8 mouse cellular contexts compared by ENCODE assay signal in the genomic region with DNA sequence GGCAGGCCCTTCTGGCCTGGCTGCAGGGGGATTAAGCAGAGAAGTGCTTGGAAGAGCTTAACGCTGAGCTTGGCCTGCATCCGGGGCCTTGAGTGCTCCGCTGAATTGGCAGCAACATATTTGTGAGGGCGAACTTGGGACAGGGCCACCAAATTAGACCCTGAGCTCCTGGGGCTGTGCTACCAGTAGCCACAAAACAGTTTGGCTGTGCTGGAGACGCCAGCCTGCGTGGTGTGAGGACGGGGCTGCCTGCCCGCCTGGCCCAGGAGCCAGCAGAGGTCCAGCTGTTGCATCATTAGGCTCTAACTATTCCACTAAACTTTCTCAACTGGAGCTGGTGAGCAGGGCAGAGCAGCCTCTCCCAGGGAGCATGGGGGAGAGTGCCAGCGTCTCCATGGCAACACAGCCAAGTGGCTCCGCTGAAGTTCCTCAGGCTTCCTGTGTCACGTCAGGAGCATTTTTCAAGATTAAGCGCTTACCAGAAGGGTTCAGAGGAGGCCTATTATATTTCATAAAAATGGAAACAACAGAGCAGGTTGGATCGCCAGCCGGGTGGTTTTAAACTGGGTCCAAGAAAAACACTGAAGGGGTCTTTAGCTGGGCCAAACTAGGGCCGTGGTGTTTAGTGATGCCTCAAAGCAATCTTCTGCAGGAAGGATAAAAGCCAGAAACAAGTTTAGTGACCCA.
DNase-seq lines count a peak whose midpoint lies in the region; ATAC-seq and TF ChIP-seq lines count a peak whose summit lies in the region.

No protein-coding gene starts in this region.

- H3K9ac ChIP-seq in forebrain, embryonic 16.5 days (replicated peaks; ENCODE audit: low read depth, low read length) = no peak overlapping the region
- H3K9ac ChIP-seq in heart, postnatal 0 days (replicated peaks; ENCODE audit: low read depth, low read length) = no peak overlapping the region
- no peak overlapping the region for H3K9ac ChIP-seq in liver, embryonic 12.5 days
- no peak overlapping the region for H3K9ac ChIP-seq in neural tube, embryonic 15.5 days (replicated peaks)

- 13% methylated on average over 15 of the region's 15 CpGs for WGBS in cerebellum, adult 2 months
- 6% methylated on average over 15 of the region's 15 CpGs for WGBS in forebrain, embryonic 16.5 days
- 16% methylated on average over 15 of the region's 15 CpGs for WGBS in heart, postnatal 0 days
- WGBS in liver, embryonic 12.5 days (ENCODE audit: insufficient replicate concordance) = 70% methylated on average over 15 of the region's 15 CpGs
- WGBS in neural tube, embryonic 15.5 days = 24% methylated on average over 15 of the region's 15 CpGs

- H3K4me2 ChIP-seq in forebrain, embryonic 16.5 days (ENCODE audit: low read length) = no peak overlapping the region
- H3K4me2 ChIP-seq in heart, postnatal 0 days (ENCODE audit: low read depth, low read length) = peak overlapping the region; percentile 20; the same call in 1 of the 2 replicates
- no peak overlapping the region for H3K4me2 ChIP-seq in liver, embryonic 12.5 days
- H3K4me2 ChIP-seq in neural tube, embryonic 15.5 days = 0 out of 2 replicates have a peak overlapping the region, but pooled peaks have one; percentile 19

- peaks cover 49% of the 10 kb centered on the region for H3K4me1 ChIP-seq in cerebellum, adult 2 months (ENCODE audit: control insufficient read depth, insufficient read depth, low read length)
- H3K4me1 ChIP-seq in forebrain, embryonic 16.5 days (replicated peaks; ENCODE audit: control insufficient read depth, insufficient read depth, low read length) = peaks cover 44% of the 10 kb centered on the region
- peaks cover 24% of the 10 kb centered on the region for H3K4me1 ChIP-seq in heart, postnatal 0 days (ENCODE audit: control insufficient read depth, insufficient read depth)
- peaks cover 29% of the 10 kb centered on the region for H3K4me1 ChIP-seq in liver, embryonic 12.5 days
- peaks cover 53% of the 10 kb centered on the region for H3K4me1 ChIP-seq in neural tube, embryonic 15.5 days

- no peak overlapping the region for H3K4me3 ChIP-seq in cerebellum, adult 2 months (replicated peaks; ENCODE audit: insufficient read depth, low read depth, low read length)
- H3K4me3 ChIP-seq in forebrain, embryonic 16.5 days (replicated peaks; ENCODE audit: low read length) = no peak overlapping the region
- no peak overlapping the region for H3K4me3 ChIP-seq in heart, postnatal 0 days (ENCODE audit: low read depth, low read length)
- no peak overlapping the region for H3K4me3 ChIP-seq in liver, embryonic 12.5 days
- H3K4me3 ChIP-seq in neural tube, embryonic 15.5 days (replicated peaks) = no peak overlapping the region

- H3K9me3 ChIP-seq in forebrain, embryonic 16.5 days (ENCODE audit: control insufficient read depth, low read length) = no peaks in the 10 kb centered on the region
- no peaks in the 10 kb centered on the region for H3K9me3 ChIP-seq in heart, postnatal 0 days (replicated peaks; ENCODE audit: control insufficient read depth, low read length)
- no peaks in the 10 kb centered on the region for H3K9me3 ChIP-seq in liver, embryonic 12.5 days (replicated peaks)
- H3K9me3 ChIP-seq in neural tube, embryonic 15.5 days (replicated peaks) = no peaks in the 10 kb centered on the region

- H3K36me3 ChIP-seq in forebrain, embryonic 16.5 days (ENCODE audit: control insufficient read depth, insufficient read depth) = 0 out of 2 replicates have a peak, but pooled peaks cover 7% of the 10 kb centered on the region
- peaks cover 10% of the 10 kb centered on the region; the same call in 1 of the 2 replicates for H3K36me3 ChIP-seq in heart, postnatal 0 days (replicated peaks; ENCODE audit: control insufficient read depth, insufficient read depth, low read length)
- H3K36me3 ChIP-seq in liver, embryonic 12.5 days = peaks cover 26% of the 10 kb centered on the region
- H3K36me3 ChIP-seq in neural tube, embryonic 15.5 days = peaks cover 19% of the 10 kb centered on the region; the same call in 1 of the 2 replicates

- H3K27ac ChIP-seq in cerebellum, adult 2 months (ENCODE audit: insufficient read depth, low read length) = no peak overlapping the region
- H3K27ac ChIP-seq in forebrain, embryonic 16.5 days (ENCODE audit: low read length) = peak overlapping the region; percentile 65
- peak overlapping the region; percentile 45 for H3K27ac ChIP-seq in heart, postnatal 0 days (ENCODE audit: low read depth)
- 0 out of 2 replicates have a peak overlapping the region, but pooled peaks have one; percentile 8 for H3K27ac ChIP-seq in liver, embryonic 12.5 days
- peak overlapping the region; percentile 82 for H3K27ac ChIP-seq in neural tube, embryonic 15.5 days (replicated peaks)

- no peak for TF ChIP-seq POLR2A in cerebellum, adult 2 months (IDR thresholded peaks at IDR 0.05; ENCODE audit: borderline replicate concordance, insufficient read depth, low read length)

- TF ChIP-seq CTCF in cerebellum, adult 2 months (IDR thresholded peaks at IDR 0.05; ENCODE audit: borderline replicate concordance, insufficient read depth, low read depth, low read length) = no peak
- no peak for TF ChIP-seq CTCF in heart, postnatal 0 days (IDR thresholded peaks at IDR 0.05; ENCODE audit: low read depth)

- no peak for TF ChIP-seq EP300 in heart, postnatal 0 days (IDR thresholded peaks at IDR 0.05; ENCODE audit: low read depth)

- peak; percentile 86 for ATAC-seq in forebrain, embryonic 16.5 days
- peak; percentile 79 for ATAC-seq in heart, postnatal 0 days (ENCODE audit: insufficient read depth, low read depth)
- ATAC-seq in liver, embryonic 12.5 days = no peak
- peak; percentile 70 for ATAC-seq in neural tube, embryonic 15.5 days (ENCODE audit: low FRiP score)

- no peaks in the 10 kb centered on the region for H3K27me3 ChIP-seq in cerebellum, adult 2 months (ENCODE audit: control insufficient read depth, insufficient read depth, low read length)
- H3K27me3 ChIP-seq in forebrain, embryonic 16.5 days (replicated peaks; ENCODE audit: control insufficient read depth, insufficient read depth, low read length) = no peaks in the 10 kb centered on the region
- H3K27me3 ChIP-seq in heart, postnatal 0 days (ENCODE audit: control insufficient read depth, insufficient read depth, low read length) = no peaks in the 10 kb centered on the region
- H3K27me3 ChIP-seq in liver, embryonic 12.5 days (replicated peaks) = no peaks in the 10 kb centered on the region
- no peaks in the 10 kb centered on the region for H3K27me3 ChIP-seq in neural tube, embryonic 15.5 days (replicated peaks)

- peak; percentile 81 for DNase-seq in MN1 (ENCODE audit: low spot score)
- peak; percentile 85 for DNase-seq in cerebellum, adult 2 months
- peak; percentile 73 for DNase-seq in heart, postnatal 0 days (ENCODE audit: low spot score)
- DNase-seq in kidney, postnatal 25 days = peak; percentile 91
- peak; percentile 68 to 81 for DNase-seq in urinary bladder, postnatal 4 days (ENCODE audit: low spot score in 2 of 2)

Comparison
In these comparisons a context has a peak if more than half of its experiments do, and no peak if none do; other contexts are left out.
1. H3K4me2 ChIP-seq: peak in heart, postnatal 0 days (single experiment) and neural tube, embryonic 15.5 days (single experiment); none in forebrain, embryonic 16.5 days (single experiment) and liver, embryonic 12.5 days (single experiment).
2. Peak in every context shown above with its lines, with median percentiles within 50 percentile points of each other: DNase-seq.